Mouse (Mus musculus) midbrain, postnatal 0 days (tissue): ENCODE results near the gene Sae1. TPM values are rescaled to one million over a fixed set of nuclear protein-coding genes. Genes with fewer than 3 reads are reported as not detected.

Experiments used
- ATAC-seq: fragments of 200-750 bp; cut with Nextera tagmentation; 2 replicates; pipeline ENCODE4 v1.8.0; 2017; ENCODE audit warnings: moderate number of reproducible peaks, mild to moderate bottlenecking, moderate TSS enrichment, moderate library complexity; ENCODE audit not compliant: low FRiP score
- DNase-seq: peaks from one replicate; pipeline ENCODE4 v3.0.0-alpha.2; 2015; ENCODE audit warnings: low spot score
- H3K27ac ChIP-seq: fragments of 300-500 bp; sonication (generic); 2 replicates; pipeline ENCODE4 v1.5.1; 2014; ENCODE audit warnings: low read depth, mild to moderate bottlenecking, low read length, mixed read lengths
- H3K27me3 ChIP-seq: fragments of 300-500 bp; sonication (generic); 2 replicates; pipeline ENCODE4 v1.6.1; 2014; ENCODE audit warnings: low read length, control low read depth, mixed read lengths; ENCODE audit not compliant: insufficient read depth
- H3K36me3 ChIP-seq: fragments of 300-500 bp; sonication (generic); 2 replicates; pipeline ENCODE4 v1.6.1; 2014; ENCODE audit warnings: low read length, control low read depth, mixed read lengths; ENCODE audit not compliant: insufficient read depth
- H3K4me1 ChIP-seq: fragments of 300-500 bp; sonication (generic); 2 replicates; pipeline ENCODE4 v1.6.1; 2014; ENCODE audit warnings: mild to moderate bottlenecking, control low read depth, antibody characterized with exemption, low read length, mixed read lengths; ENCODE audit not compliant: insufficient read depth
- H3K4me2 ChIP-seq: fragments of 300-500 bp; sonication (generic); 2 replicates; pipeline ENCODE4 v1.6.1; 2014; ENCODE audit warnings: low read depth, mild to moderate bottlenecking, low read length, mixed read lengths; ENCODE audit not compliant: poor library complexity, severe bottlenecking
- H3K4me3 ChIP-seq: fragments of 300-500 bp; sonication (generic); 2 replicates; pipeline ENCODE4 v1.5.1; 2014; ENCODE audit warnings: low read depth, mild to moderate bottlenecking, low read length, moderate library complexity
- H3K9ac ChIP-seq: fragments of 300-500 bp; sonication (generic); replicated peaks from 2 replicates; pipeline ENCODE4 v1.6.1; 2014; ENCODE audit warnings: mild to moderate bottlenecking, low read length, moderate library complexity, mixed read lengths; ENCODE audit not compliant: poor library complexity, severe bottlenecking
- H3K9me3 ChIP-seq: fragments of 300-500 bp; sonication (generic); 2 replicates; pipeline ENCODE4 v1.6.1; 2016; ENCODE audit warnings: low read length, control low read depth
- CTCF ChIP-seq: IDR thresholded peaks from 2 replicates; pipeline ENCODE4 v1.5.1; 2016; ENCODE audit warnings: antibody characterized with exemption, mild to moderate bottlenecking
- whole genome bisulfite sequencing: fragments of 180-500 bp; shearing (Covaris S2); extraction: QIAGEN DNeasy Blood & Tissue Kit; methylation state at CpG from one replicate; pipeline ENCODE4 v1.1.7; 2014; 5-methylcytosine and 5-hydroxymethylcytosine counted together
- polyA plus RNA-seq: library from polyadenylated mRNA; unstranded; fragments of >200 nt; fragmentation: Nextera tagmentation; extraction: Ambion mirVana; gene quantifications from 2 replicates; pipeline ENCODE4 v1.2.1, GENCODE M21; 2015
- total RNA-seq: library from RNA; depleted of rRNA; stranded (reverse); fragments of >200 nt; gene quantifications from 2 replicates; pipeline ENCODE4 v1.2.3, GENCODE M21; 2014

The Sae1 gene
- total and polyA plus RNA-seq, 2 experiments from 2014 or later = 84.6 to 195 TPM

GRCm38 (mm10) chr7:16405073-16405455 lies 17.5 kb upstream of the Sae1 start:
- Histone ChIP-seq H3K9me3 (no peaks in the 10 kb centered on the region), H3K4me1 (peaks cover 9% of the 10 kb centered on the region; the same call in 1 of the 2 replicates), H3K9ac (no peak overlapping the region), H3K27ac (peak overlapping the region; percentile 67), H3K27me3 (no peaks in the 10 kb centered on the region), H3K4me3 (no peak overlapping the region), H3K4me2 (no peak overlapping the region), H3K36me3 (no peaks in the 10 kb centered on the region)
- WGBS = 71% methylated on average over 2 of the region's 2 CpGs
- no peak for ATAC-seq
- TF ChIP-seq CTCF = no peak
- no peak for DNase-seq

- no peaks in the 10 kb centered on the region for H3K27me3 ChIP-seq
- DNase-seq = no peak
- H3K4me1 ChIP-seq = peaks cover 9% of the 10 kb centered on the region; the same call in 1 of the 2 replicates
- H3K4me2 ChIP-seq = no peak overlapping the region
- no peaks in the 10 kb centered on the region for H3K36me3 ChIP-seq
- 75% methylated on average over 3 of the region's 3 CpGs for WGBS
- no peak for ATAC-seq
- no peak for TF ChIP-seq CTCF
- H3K9ac ChIP-seq = 0 out of 2 replicates have a peak overlapping the region, but pooled peaks have one; percentile 34
- peak overlapping the region; percentile 67 for H3K27ac ChIP-seq
- H3K9me3 ChIP-seq = no peaks in the 10 kb centered on the region
- no peak overlapping the region for H3K4me3 ChIP-seq
Observed at GRCm38 (mm10) chr7:16404315-16405072, 16.9 kb upstream of the Sae1 start.

GRCm38 (mm10) chr7:16402968-16403948 lies 15.7 kb upstream of the Sae1 start:
- peak overlapping the region; percentile 100 for H3K27ac ChIP-seq
- no peak for TF ChIP-seq CTCF
- H3K36me3 ChIP-seq = no peaks in the 10 kb centered on the region
- no peaks in the 10 kb centered on the region for H3K27me3 ChIP-seq
- peak overlapping the region; percentile 83 for H3K4me2 ChIP-seq
- H3K9ac ChIP-seq = peak overlapping the region; percentile 100
- H3K9me3 ChIP-seq = no peaks in the 10 kb centered on the region
- ATAC-seq (no peak), DNase-seq (peak; percentile 41)
- peak overlapping the region; percentile 96 for H3K4me3 ChIP-seq
- 13% methylated on average over 21 of the region's 21 CpGs for WGBS
- peaks cover 9% of the 10 kb centered on the region; the same call in 1 of the 2 replicates for H3K4me1 ChIP-seq

- under 1% methylated on average over 9 of the region's 9 CpGs for WGBS
- H3K27ac ChIP-seq = peak overlapping the region; percentile 100
- ATAC-seq = no peak
- no peak for TF ChIP-seq CTCF
- peaks cover 9% of the 10 kb centered on the region; the same call in 1 of the 2 replicates for H3K4me1 ChIP-seq
- H3K4me3 ChIP-seq = peak overlapping the region; percentile 96
- H3K9ac ChIP-seq = peak overlapping the region; percentile 100
- H3K36me3 ChIP-seq = no peaks in the 10 kb centered on the region
- H3K9me3 ChIP-seq = no peaks in the 10 kb centered on the region
- no peaks in the 10 kb centered on the region for H3K27me3 ChIP-seq
- peak overlapping the region; percentile 83 for H3K4me2 ChIP-seq
- DNase-seq = peak; percentile 33
Observed at GRCm38 (mm10) chr7:16402449-16402848, 14.8 kb upstream of the Sae1 start.

- Histone ChIP-seq H3K27me3 (no peaks in the 10 kb centered on the region), H3K27ac (peak overlapping the region; percentile 100), H3K36me3 (no peaks in the 10 kb centered on the region), H3K4me2 (peak overlapping the region; percentile 83), H3K4me3 (peak overlapping the region; percentile 96), H3K9me3 (no peaks in the 10 kb centered on the region), H3K4me1 (peaks cover 9% of the 10 kb centered on the region; the same call in 1 of the 2 replicates), H3K9ac (peak overlapping the region; percentile 100)
- ATAC-seq (no peak), DNase-seq (peak; percentile 37)
- under 1% methylated on average over 17 of the region's 17 CpGs for WGBS
- no peak for TF ChIP-seq CTCF
Observed at GRCm38 (mm10) chr7:16401991-16402431, 14.4 kb upstream of the Sae1 start.
